Mouse (Mus musculus): Measurements from ENCODE around the gene Stx7. TPM values are rescaled to one million over a fixed set of nuclear protein-coding genes. Genes with fewer than 3 reads are reported as not detected.
A peak's percentile ranks its signal among the peaks of the same experiment; 100 is the strongest.
"Not testable (repeated sequence)": the region's sequence is repeated elsewhere in the genome, so short reads cannot be mapped to it uniquely, and the experiment has no call there.

The Stx7 gene
- total and polyA plus RNA-seq, 3 experiments: 36.1 to 37.7 TPM; not detected in 1

DNA sequence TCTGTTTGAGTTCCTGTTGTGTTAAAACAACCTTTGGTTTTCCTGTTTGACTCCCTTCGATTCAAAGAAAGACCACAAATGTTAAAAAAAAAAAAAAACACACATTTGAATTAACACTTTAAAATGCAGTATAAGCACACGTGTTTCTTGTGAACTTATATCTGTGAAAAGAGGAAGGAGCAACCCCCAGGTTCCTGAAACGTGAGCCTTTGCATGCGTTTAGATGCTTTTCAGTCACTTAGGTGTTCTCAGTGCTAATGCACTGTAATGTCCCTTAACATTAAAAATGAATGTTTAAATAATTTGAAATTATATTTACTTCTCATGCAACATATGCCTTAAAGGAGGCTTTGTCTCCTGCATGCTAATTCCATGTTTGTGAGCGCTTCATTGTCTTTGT, 41.4 kb upstream of the Stx7 start:
- Histone ChIP-seq H3K9ac (ENCODE audit: control insufficient read depth, low read depth, low read length, poor library complexity, severe bottlenecking) (no peak overlapping the region), H3K36me3 (ENCODE audit: control insufficient read depth in 1 of 2, insufficient read depth in 2 of 2, low read length in 2 of 2) (no peaks in the 10 kb centered on the region), H3K4me3 (ENCODE audit: control insufficient read depth in 1 of 2, insufficient read depth in 1 of 2, low read depth in 2 of 2, low read length in 2 of 2) (no peak overlapping the region), H3K4me1 (ENCODE audit: control insufficient read depth in 1 of 2, insufficient read depth in 2 of 2, low read length in 2 of 2) (no peaks in the 10 kb centered on the region; a peak in 1 of 4 replicates), H3K79me2 (ENCODE audit: control insufficient read depth, insufficient read depth, low read length, poor library complexity) (no peaks in the 10 kb centered on the region), H3K27me3 (ENCODE audit: control insufficient read depth in 1 of 2, insufficient read depth in 2 of 2, low read length in 2 of 2) (peaks cover 2% of the 10 kb centered on the region in 2 experiments), H3K27ac (ENCODE audit: control insufficient read depth, low read depth, low read length) (no peak overlapping the region), H3K9me3 (replicated peaks; ENCODE audit: insufficient read depth, low read length) (no peaks in the 10 kb centered on the region)
- TF ChIP-seq MXI1 (IDR thresholded peaks at IDR 0.05; ENCODE audit: low read depth, low read length) (no peak), MAFK (IDR thresholded peaks at IDR 0.05; ENCODE audit: borderline replicate concordance, low read depth, low read length) (no peak), JUND (IDR thresholded peaks at IDR 0.05; ENCODE audit: low read depth, low read length) (no peak), ZMIZ1 (IDR thresholded peaks at IDR 0.05; ENCODE audit: low read depth, low read length) (no peak), TBP (IDR thresholded peaks at IDR 0.05; ENCODE audit: low read depth, low read length) (no peak), SIN3A (IDR thresholded peaks at IDR 0.05; ENCODE audit: low read length) (no peak), MYC (IDR thresholded peaks at IDR 0.05; ENCODE audit: low read depth, low read length) (peak; percentile 52; the same call in 1 of the 2 replicates), UBTF (IDR thresholded peaks at IDR 0.05; ENCODE audit: borderline replicate concordance, insufficient read depth, low read depth, low read length) (no peak), MAX (IDR thresholded peaks at IDR 0.05; ENCODE audit: low read length) (peak; percentile 11; the same call in 1 of the 2 replicates), BHLHE40 (IDR thresholded peaks at IDR 0.05; ENCODE audit: borderline replicate concordance, low read depth, low read length) (peak; percentile 54; the same call in 1 of the 2 replicates), CHD1 (IDR thresholded peaks at IDR 0.05; ENCODE audit: low read depth, low read length) (no peak)
- peak; percentile 47 for DNase-seq (ENCODE audit: low read depth, low spot score)

GRCm38 (mm10) chr10:24108236-24108635, 40.9 kb upstream of the Stx7 start:
- no peak for DNase-seq (ENCODE audit: low read depth, low spot score)
- peaks cover 2% of the 10 kb centered on the region in 2 experiments for H3K27me3 ChIP-seq (ENCODE audit: control insufficient read depth in 1 of 2, insufficient read depth in 2 of 2, low read length in 2 of 2)
- no peak for TF ChIP-seq MEF2A (IDR thresholded peaks at IDR 0.05; ENCODE audit: extremely low read depth, insufficient replicate concordance, low read depth, low read length, poor library complexity, severe bottlenecking)
- TF ChIP-seq EP300 (IDR thresholded peaks at IDR 0.05; ENCODE audit: low read depth in 1 of 2, low read length in 2 of 2): no peak
- TF ChIP-seq TCF12 (IDR thresholded peaks at IDR 0.05; ENCODE audit: low read depth, low read length): no peak
- TF ChIP-seq MYC (IDR thresholded peaks at IDR 0.05; ENCODE audit: low read depth, low read length): no peak
- TF ChIP-seq ZNF384 (IDR thresholded peaks at IDR 0.05; ENCODE audit: low read depth, low read length): no peak
- TF ChIP-seq MAZ (IDR thresholded peaks at IDR 0.05; ENCODE audit: low read depth, low read length): no peak
- no peak for TF ChIP-seq HCFC1 (IDR thresholded peaks at IDR 0.05; ENCODE audit: low read depth, low read length)
- TF ChIP-seq MAX (IDR thresholded peaks at IDR 0.05; ENCODE audit: low read length): no peak
- TF ChIP-seq POLR2AphosphoS5 (IDR thresholded peaks at IDR 0.05; ENCODE audit: borderline replicate concordance, low read depth, low read length): no peak
- TF ChIP-seq MYB (IDR thresholded peaks at IDR 0.05; ENCODE audit: low read depth, low read length): no peak
- no peak for TF ChIP-seq NELFE (IDR thresholded peaks at IDR 0.05; ENCODE audit: low read depth, low read length)
- no peak for TF ChIP-seq POLR2A (IDR thresholded peaks at IDR 0.05; ENCODE audit: control insufficient read depth in 1 of 2, insufficient read depth in 1 of 2, low read depth in 1 of 2, low read length in 2 of 2, poor library complexity in 1 of 2)
- no peak for TF ChIP-seq CHD1 (IDR thresholded peaks at IDR 0.05; ENCODE audit: low read depth, low read length)
- TF ChIP-seq SIN3A (IDR thresholded peaks at IDR 0.05; ENCODE audit: low read length): no peak
- no peak for TF ChIP-seq KAT2A (conservative IDR thresholded peaks at IDR 0.05; ENCODE audit: low read depth, low read length)
- TF ChIP-seq TAL1 (IDR thresholded peaks at IDR 0.05; ENCODE audit: low read length): no peak
- no peak for TF ChIP-seq SMC3 (IDR thresholded peaks at IDR 0.05; ENCODE audit: low read depth, low read length)
- TF ChIP-seq ZMIZ1 (IDR thresholded peaks at IDR 0.05; ENCODE audit: low read depth, low read length): no peak
- TF ChIP-seq ZC3H11A (IDR thresholded peaks at IDR 0.05; ENCODE audit: low read depth, low read length): no peak
- no peaks in the 10 kb centered on the region for H3K36me3 ChIP-seq (ENCODE audit: control insufficient read depth in 1 of 2, insufficient read depth in 2 of 2, low read length in 2 of 2)
- no peak overlapping the region for H3K27ac ChIP-seq (ENCODE audit: control insufficient read depth, low read depth, low read length)
- no peaks in the 10 kb centered on the region for H3K79me2 ChIP-seq (ENCODE audit: control insufficient read depth, insufficient read depth, low read length, poor library complexity)
- H3K4me3 ChIP-seq (ENCODE audit: control insufficient read depth in 1 of 2, insufficient read depth in 1 of 2, low read depth in 2 of 2, low read length in 2 of 2): no peak overlapping the region
- H3K9me3 ChIP-seq (replicated peaks; ENCODE audit: insufficient read depth, low read length): no peaks in the 10 kb centered on the region
- H3K9ac ChIP-seq (ENCODE audit: control insufficient read depth, low read depth, low read length, poor library complexity, severe bottlenecking): no peak overlapping the region
- H3K4me1 ChIP-seq (ENCODE audit: control insufficient read depth in 1 of 2, insufficient read depth in 2 of 2, low read length in 2 of 2): no peaks in the 10 kb centered on the region; a peak in 1 of 4 replicates

DNA sequence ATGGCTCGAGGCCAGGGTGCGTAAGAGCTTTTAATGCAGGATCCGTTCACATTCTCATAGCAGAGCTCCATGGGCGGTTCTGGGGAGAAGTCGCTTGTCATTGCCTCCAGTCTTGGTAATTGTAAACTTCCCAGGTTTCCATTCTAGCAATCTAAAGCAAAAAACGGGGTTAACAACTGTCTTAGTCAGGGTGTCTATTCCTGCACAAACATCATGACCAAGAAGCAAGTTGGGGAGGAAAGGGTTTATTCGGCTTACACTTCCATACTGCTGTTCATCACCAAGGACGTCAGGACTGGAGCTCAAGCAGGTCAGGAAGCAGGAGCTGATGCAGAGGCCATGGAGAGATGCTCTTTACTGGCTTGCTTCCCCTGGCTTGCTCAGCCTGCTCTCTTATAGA, 39.7 kb upstream of the Stx7 start, which contains the start of gene Taar9:
Gene Taar9 (minus strand): TSS at position 101 of the 400 bp plus-strand sequence.
- H3K79me2 ChIP-seq (ENCODE audit: control insufficient read depth, insufficient read depth, low read length, poor library complexity); H3K27ac ChIP-seq (ENCODE audit: control insufficient read depth, low read depth, low read length); DNase-seq (ENCODE audit: low read depth, low spot score); H3K36me3 ChIP-seq (ENCODE audit: control insufficient read depth in 1 of 2, insufficient read depth in 2 of 2, low read length in 2 of 2); H3K9me3 ChIP-seq (replicated peaks; ENCODE audit: insufficient read depth, low read length); H3K4me3 ChIP-seq (ENCODE audit: control insufficient read depth in 1 of 2, insufficient read depth in 1 of 2, low read depth in 2 of 2, low read length in 2 of 2); H3K4me1 ChIP-seq (ENCODE audit: control insufficient read depth in 1 of 2, insufficient read depth in 2 of 2, low read length in 2 of 2); H3K9ac ChIP-seq (ENCODE audit: control insufficient read depth, low read depth, low read length, poor library complexity, severe bottlenecking); H3K27me3 ChIP-seq (ENCODE audit: control insufficient read depth in 1 of 2, insufficient read depth in 2 of 2, low read length in 2 of 2): not testable (repeated sequence)
